Mouse (Mus musculus) bone marrow macrophage, adult 2 months (primary cell): Measurements from ENCODE around the gene Ptcd3.

Experiments
- CTCF ChIP-seq: IDR thresholded peaks from 2 replicates; pipeline ENCODE4 v1.5.1; 2012; ENCODE audit warnings: low read depth, mild to moderate bottlenecking, low read length, moderate library complexity
- POLR2A ChIP-seq: IDR thresholded peaks from 2 replicates; pipeline ENCODE4 v1.6.1; 2012; ENCODE audit warnings: mild to moderate bottlenecking, low read depth, low read length, borderline replicate concordance

GRCm38 (mm10) chr6:71909840-71910239 lies 1.3 kb upstream of the Ptcd3 start:
- TF ChIP-seq CTCF (no peak), POLR2A (no peak)
